Mouse (Mus musculus) stomach, embryonic 15.5 days (tissue): ENCODE measurements at regions not wholly inside any gene's neighbourhood (a gene's known extent, or its start where the extent isn't known, plus 50 kb on each side); places are given as distances from the start of the nearest gene placed in this dataset.

ENCODE experiments used
- ATAC-seq: fragments of 200-750 bp; cut with Nextera tagmentation; 2 replicates; pipeline ENCODE4 v1.8.0; 2017; ENCODE audit warnings: low read depth, moderate number of reproducible peaks, moderate TSS enrichment; ENCODE audit not compliant: insufficient read depth, low FRiP score
- H3K27ac ChIP-seq: fragments of 300-500 bp; sonication (generic); 2 replicates; pipeline ENCODE4 v1.5.1; 2015; ENCODE audit warnings: mild to moderate bottlenecking, inconsistent platforms
- H3K27me3 ChIP-seq: fragments of 300-500 bp; sonication (generic); replicated peaks from 2 replicates; pipeline ENCODE4 v1.6.1; 2015; ENCODE audit warnings: inconsistent platforms
- H3K36me3 ChIP-seq: fragments of 300-500 bp; sonication (generic); 2 replicates; pipeline ENCODE4 v1.6.1; 2015; ENCODE audit warnings: inconsistent platforms
- H3K4me1 ChIP-seq: fragments of 300-500 bp; sonication (generic); 2 replicates; pipeline ENCODE4 v1.6.1; 2015; ENCODE audit warnings: inconsistent platforms
- H3K4me2 ChIP-seq: fragments of 300-500 bp; sonication (generic); 2 replicates; pipeline ENCODE4 v1.6.1; 2015; ENCODE audit warnings: mild to moderate bottlenecking, inconsistent platforms
- H3K4me3 ChIP-seq: fragments of 300-500 bp; sonication (generic); replicated peaks from 2 replicates; pipeline ENCODE4 v1.5.1; 2015; ENCODE audit warnings: inconsistent platforms
- H3K9ac ChIP-seq: fragments of 300-500 bp; sonication (generic); 2 replicates; pipeline ENCODE4 v1.6.1; 2015; ENCODE audit warnings: inconsistent platforms
- H3K9me3 ChIP-seq: fragments of 300-500 bp; sonication (generic); 2 replicates; pipeline ENCODE4 v1.6.1; 2016; ENCODE audit warnings: inconsistent platforms
- WGBS: fragments of 180-500 bp; shearing (Covaris S2); methylation state at CpG from one replicate; pipeline ENCODE4 v1.1.7; 2015; 5-methylcytosine and 5-hydroxymethylcytosine counted together

- no peaks in the 10 kb centered on the region for H3K9me3 ChIP-seq
- no peak for ATAC-seq
- 90% methylated on average over 3 of the region's 3 CpGs for WGBS
- H3K36me3 ChIP-seq, result no peaks in the 10 kb centered on the region
- no peak overlapping the region for H3K9ac ChIP-seq
- H3K27me3 ChIP-seq, result no peaks in the 10 kb centered on the region
- H3K4me1 ChIP-seq, result no peaks in the 10 kb centered on the region
- no peak overlapping the region for H3K27ac ChIP-seq
- H3K4me3 ChIP-seq, result no peak overlapping the region
- no peak overlapping the region for H3K4me2 ChIP-seq
These were observed 57.2 kb upstream of the Twist2 start for GRCm38 (mm10) chr1:91744076-91744475.

- H3K27me3 ChIP-seq, result no peaks in the 10 kb centered on the region
These were observed 56.6 kb upstream of the Twist2 start for GRCm38 (mm10) chr1:91744701-91745100.

GRCm38 (mm10) chr1:91747583-91747982, 53.7 kb upstream of the Twist2 start:
- Histone ChIP-seq H3K27ac (no peak overlapping the region), H3K9ac (no peak overlapping the region), H3K9me3 (no peaks in the 10 kb centered on the region), H3K4me1 (no peaks in the 10 kb centered on the region), H3K4me2 (no peak overlapping the region), H3K36me3 (no peaks in the 10 kb centered on the region), H3K4me3 (no peak overlapping the region), H3K27me3 (no peaks in the 10 kb centered on the region)
- 28% methylated on average over 11 of the region's 11 CpGs for WGBS
- ATAC-seq, result no peak

More at GRCm38 (mm10) chr1:91744701-91745100, 56.6 kb upstream of the Twist2 start:
- WGBS, result 74% methylated on average over 5 of the region's 5 CpGs
- H3K4me1 ChIP-seq, result no peaks in the 10 kb centered on the region
- no peaks in the 10 kb centered on the region for H3K9me3 ChIP-seq
- H3K9ac ChIP-seq, result no peak overlapping the region
- no peak overlapping the region for H3K4me3 ChIP-seq
- no peak for ATAC-seq
- no peaks in the 10 kb centered on the region for H3K36me3 ChIP-seq
- H3K27ac ChIP-seq, result no peak overlapping the region
- no peak overlapping the region for H3K4me2 ChIP-seq
